Mouse (Mus musculus): ENCODE results near the gene Cdk8. TPM values are rescaled to one million over a fixed set of nuclear protein-coding genes. Genes with fewer than 3 reads are reported as not detected.

Cdk8 gene
- polyA plus RNA-seq, 1 experiment, result 11.0 TPM

DNA sequence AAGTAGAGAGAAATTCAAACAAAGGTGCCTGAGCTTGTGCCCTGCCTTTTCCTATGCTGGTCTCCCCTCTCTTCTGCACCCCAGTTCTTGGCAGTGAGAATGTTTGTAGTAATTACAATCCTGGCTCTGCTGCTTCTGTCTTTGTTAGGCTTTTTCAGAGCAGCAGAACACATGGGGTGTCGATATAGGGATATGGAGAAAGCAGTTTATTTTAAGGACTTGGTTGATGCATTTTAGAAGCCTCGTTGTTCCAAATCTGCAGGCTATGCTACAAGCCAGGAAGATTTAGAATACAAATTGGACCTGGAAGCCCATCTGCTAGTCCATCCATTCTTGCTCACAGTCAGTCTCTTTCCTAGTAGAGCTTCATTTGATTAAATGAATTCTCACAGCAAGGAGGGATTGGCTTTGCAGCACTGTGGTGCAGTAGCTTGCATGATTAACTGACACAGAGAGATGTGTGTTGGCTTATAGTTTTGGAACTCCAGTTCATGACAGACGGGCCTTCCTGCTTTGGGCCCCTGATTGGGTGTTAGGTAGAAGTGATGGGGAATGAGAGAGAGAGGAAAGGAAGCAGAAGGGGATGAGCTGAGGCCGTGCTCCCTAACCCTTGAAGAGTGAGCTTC is 43.5 kb downstream of the Cdk8 start:
- Histone ChIP-seq H3K4me3 (no peak overlapping the region), H3K4me2 (ENCODE audit: low read depth) (no peak overlapping the region), H3K36me3 (ENCODE audit: control insufficient read depth, insufficient read depth) (peaks cover 18% of the 10 kb centered on the region), H3ac (ENCODE audit: control insufficient read depth, insufficient read length) (no peak overlapping the region), H3K79me2 (ENCODE audit: control insufficient read depth, insufficient read depth) (peaks cover 19% of the 10 kb centered on the region), H3K27me3 (ENCODE audit: control insufficient read depth, insufficient read depth, insufficient read length) (no peaks in the 10 kb centered on the region)
- TF ChIP-seq USF1 (IDR thresholded peaks at IDR 0.05; ENCODE audit: low read depth) (no peak), REST (IDR thresholded peaks at IDR 0.05; ENCODE audit: insufficient read depth, insufficient read length) (no peak), TCF3 (IDR thresholded peaks at IDR 0.05; ENCODE audit: insufficient read length, low read depth) (no peak), TCF12 (IDR thresholded peaks at IDR 0.05; ENCODE audit: insufficient read depth, poor library complexity, severe bottlenecking) (no peak), MYOD1 (IDR thresholded peaks at IDR 0.05; ENCODE audit: control insufficient read depth in 1 of 3, insufficient read length in 2 of 3, low read depth in 2 of 3) (no peak), E2F4 (IDR thresholded peaks at IDR 0.05; ENCODE audit: insufficient read depth) (no peak), CEBPB (IDR thresholded peaks at IDR 0.05; ENCODE audit: insufficient read depth, poor library complexity, severe bottlenecking) (no peak), MYOG (IDR thresholded peaks at IDR 0.05; ENCODE audit: control insufficient read depth in 1 of 3, insufficient read depth in 1 of 3, insufficient read length in 2 of 3, low read depth in 2 of 3) (no peak), POLR2A (IDR thresholded peaks at IDR 0.05; ENCODE audit: insufficient read length, low read depth) (no peak), POLR2AphosphoS2 (IDR thresholded peaks at IDR 0.05; ENCODE audit: insufficient read length, low read depth) (no peak), SRF (IDR thresholded peaks at IDR 0.05; ENCODE audit: control insufficient read depth, insufficient read length, low read depth) (no peak), MAX (IDR thresholded peaks at IDR 0.05; ENCODE audit: low read depth) (no peak)

DNA sequence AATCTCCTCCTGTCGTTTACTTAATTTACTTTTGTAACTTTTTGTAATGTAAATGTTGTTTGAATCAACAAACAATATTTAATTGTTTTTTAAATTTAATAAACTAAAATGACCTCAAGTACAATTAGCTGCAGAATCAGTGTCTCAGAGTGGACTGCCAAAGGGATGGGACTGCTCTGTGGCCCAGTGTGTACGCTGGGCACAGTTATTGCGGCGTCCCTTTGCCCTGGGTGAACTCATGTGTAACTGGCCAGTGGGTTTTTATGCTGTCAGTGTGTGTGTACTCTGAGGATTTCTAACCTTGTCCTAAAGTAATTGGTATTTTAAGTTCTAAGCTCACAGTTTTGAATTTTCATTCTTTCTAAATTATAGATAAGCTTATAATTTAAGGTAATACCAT is 46.5 kb downstream of the Cdk8 start:
- no peak overlapping the region for H3K4me3 ChIP-seq
- peaks cover 18% of the 10 kb centered on the region for H3K36me3 ChIP-seq (ENCODE audit: control insufficient read depth, insufficient read depth)
- H3K4me2 ChIP-seq (ENCODE audit: low read depth), result no peak overlapping the region
- no peaks in the 10 kb centered on the region for H3K27me3 ChIP-seq (ENCODE audit: control insufficient read depth, insufficient read depth, insufficient read length)
- no peak for TF ChIP-seq REST (IDR thresholded peaks at IDR 0.05; ENCODE audit: insufficient read depth, insufficient read length)
- TF ChIP-seq POLR2A (IDR thresholded peaks at IDR 0.05; ENCODE audit: insufficient read length, low read depth), result no peak
- no peak for TF ChIP-seq MYOG (IDR thresholded peaks at IDR 0.05; ENCODE audit: control insufficient read depth in 1 of 3, insufficient read depth in 1 of 3, insufficient read length in 2 of 3, low read depth in 2 of 3)
- no peak for TF ChIP-seq E2F4 (IDR thresholded peaks at IDR 0.05; ENCODE audit: insufficient read depth)
- TF ChIP-seq MAX (IDR thresholded peaks at IDR 0.05; ENCODE audit: low read depth), result no peak
- TF ChIP-seq POLR2AphosphoS2 (IDR thresholded peaks at IDR 0.05; ENCODE audit: insufficient read length, low read depth), result no peak
- no peak for TF ChIP-seq USF1 (IDR thresholded peaks at IDR 0.05; ENCODE audit: low read depth)
- no peak for TF ChIP-seq CEBPB (IDR thresholded peaks at IDR 0.05; ENCODE audit: insufficient read depth, poor library complexity, severe bottlenecking)
- TF ChIP-seq TCF12 (IDR thresholded peaks at IDR 0.05; ENCODE audit: insufficient read depth, poor library complexity, severe bottlenecking), result no peak
- TF ChIP-seq SRF (IDR thresholded peaks at IDR 0.05; ENCODE audit: control insufficient read depth, insufficient read length, low read depth), result no peak
- TF ChIP-seq TCF3 (IDR thresholded peaks at IDR 0.05; ENCODE audit: insufficient read length, low read depth), result no peak
- no peak for TF ChIP-seq MYOD1 (IDR thresholded peaks at IDR 0.05; ENCODE audit: control insufficient read depth in 1 of 3, insufficient read length in 2 of 3, low read depth in 2 of 3)
- H3K79me2 ChIP-seq (ENCODE audit: control insufficient read depth, insufficient read depth), result peaks cover 19% of the 10 kb centered on the region
- no peak overlapping the region for H3ac ChIP-seq (ENCODE audit: control insufficient read depth, insufficient read length)

DNA sequence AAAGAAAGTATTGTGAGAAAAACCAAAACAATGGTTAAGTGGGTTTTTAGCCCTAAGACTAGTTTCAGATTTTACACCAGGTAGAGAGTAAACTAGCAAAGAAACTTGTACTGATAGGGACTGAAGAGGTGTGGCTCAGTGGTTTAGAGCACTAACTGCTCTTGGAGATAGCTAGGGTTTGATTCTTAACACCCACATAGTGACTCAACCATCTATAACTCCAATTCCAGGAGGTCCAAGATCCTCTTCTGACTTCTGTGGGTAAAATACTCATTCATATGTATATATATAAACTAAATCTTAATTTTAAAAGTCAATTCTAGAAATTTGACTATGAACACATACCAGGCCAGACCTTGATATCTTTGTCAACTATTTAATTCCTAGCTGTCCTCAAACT is 49.0 kb downstream of the Cdk8 start:
- no peak overlapping the region for H3ac ChIP-seq (ENCODE audit: control insufficient read depth, insufficient read length)
- TF ChIP-seq MYOD1 (IDR thresholded peaks at IDR 0.05; ENCODE audit: control insufficient read depth in 1 of 3, insufficient read length in 2 of 3, low read depth in 2 of 3), result no peak
- TF ChIP-seq REST (IDR thresholded peaks at IDR 0.05; ENCODE audit: insufficient read depth, insufficient read length), result no peak
- TF ChIP-seq USF1 (IDR thresholded peaks at IDR 0.05; ENCODE audit: low read depth), result no peak
- no peak for TF ChIP-seq MAX (IDR thresholded peaks at IDR 0.05; ENCODE audit: low read depth)
- TF ChIP-seq TCF12 (IDR thresholded peaks at IDR 0.05; ENCODE audit: insufficient read depth, poor library complexity, severe bottlenecking), result no peak
- TF ChIP-seq TCF3 (IDR thresholded peaks at IDR 0.05; ENCODE audit: insufficient read length, low read depth), result no peak
- TF ChIP-seq POLR2A (IDR thresholded peaks at IDR 0.05; ENCODE audit: insufficient read length, low read depth), result no peak
- TF ChIP-seq MYOG (IDR thresholded peaks at IDR 0.05; ENCODE audit: control insufficient read depth in 1 of 3, insufficient read depth in 1 of 3, insufficient read length in 2 of 3, low read depth in 2 of 3), result no peak
- no peak for TF ChIP-seq SRF (IDR thresholded peaks at IDR 0.05; ENCODE audit: control insufficient read depth, insufficient read length, low read depth)
- TF ChIP-seq POLR2AphosphoS2 (IDR thresholded peaks at IDR 0.05; ENCODE audit: insufficient read length, low read depth), result no peak
- TF ChIP-seq E2F4 (IDR thresholded peaks at IDR 0.05; ENCODE audit: insufficient read depth), result no peak
- no peak for TF ChIP-seq CEBPB (IDR thresholded peaks at IDR 0.05; ENCODE audit: insufficient read depth, poor library complexity, severe bottlenecking)
- H3K4me3 ChIP-seq, result no peak overlapping the region
- H3K36me3 ChIP-seq (ENCODE audit: control insufficient read depth, insufficient read depth), result peaks cover 13% of the 10 kb centered on the region
- H3K27me3 ChIP-seq (ENCODE audit: control insufficient read depth, insufficient read depth, insufficient read length), result no peaks in the 10 kb centered on the region
- H3K79me2 ChIP-seq (ENCODE audit: control insufficient read depth, insufficient read depth), result peaks cover 13% of the 10 kb centered on the region
- H3K4me2 ChIP-seq (ENCODE audit: low read depth), result no peak overlapping the region

DNA sequence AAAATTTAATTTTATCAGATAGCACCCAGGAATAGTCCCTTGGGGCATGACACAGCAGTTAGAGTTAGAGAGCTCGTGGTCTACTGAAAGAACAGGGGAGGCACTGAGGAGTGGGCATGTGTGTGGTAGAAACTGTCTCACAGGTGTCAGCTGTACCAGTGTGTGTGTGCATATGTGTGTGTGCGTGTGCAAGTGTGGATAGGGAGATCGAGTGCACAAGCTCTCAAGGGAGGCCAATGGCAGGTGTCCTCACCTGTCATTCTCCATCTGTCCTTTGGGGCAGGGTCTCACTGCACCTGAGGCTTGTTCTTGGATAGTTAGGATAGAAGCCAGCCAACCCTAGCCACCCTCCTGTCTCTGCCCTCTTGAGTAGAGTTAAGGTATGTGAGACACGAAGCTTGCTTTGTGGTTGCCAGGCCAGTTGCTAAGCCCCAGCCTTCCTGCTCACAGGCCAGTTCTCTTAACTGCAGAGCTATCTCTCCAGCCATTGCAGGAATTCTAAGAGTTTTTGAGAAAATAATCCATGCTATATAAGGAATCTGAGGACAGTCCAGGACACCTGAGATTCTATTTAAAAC is 50.3 kb downstream of the Cdk8 start:
- H3K36me3 ChIP-seq (ENCODE audit: control insufficient read depth, insufficient read depth), result peaks cover 13% of the 10 kb centered on the region
- no peaks in the 10 kb centered on the region for H3K27me3 ChIP-seq (ENCODE audit: control insufficient read depth, insufficient read depth, insufficient read length)
- H3K4me2 ChIP-seq (ENCODE audit: low read depth), result no peak overlapping the region
- no peak overlapping the region for H3K4me3 ChIP-seq
- peaks cover under 1% of the 10 kb centered on the region for H3K79me2 ChIP-seq (ENCODE audit: control insufficient read depth, insufficient read depth)
- no peak overlapping the region for H3ac ChIP-seq (ENCODE audit: control insufficient read depth, insufficient read length)
- TF ChIP-seq TCF3 (IDR thresholded peaks at IDR 0.05; ENCODE audit: insufficient read length, low read depth) (no peak), MYOD1 (IDR thresholded peaks at IDR 0.05; ENCODE audit: control insufficient read depth in 1 of 3, insufficient read length in 2 of 3, low read depth in 2 of 3) (peak in 2 of 3 experiments; percentile 42 to 57), MYOG (IDR thresholded peaks at IDR 0.05; ENCODE audit: control insufficient read depth in 1 of 3, insufficient read depth in 1 of 3, insufficient read length in 2 of 3, low read depth in 2 of 3) (peak in 1 of 3 experiments; percentile 70)
